Mouse (Mus musculus): ENCODE data around the gene Ddit4. TPM values are rescaled to one million over a fixed set of nuclear protein-coding genes. Genes with fewer than 3 reads are reported as not detected.

Ddit4 gene
- 10 to 100 TPM; 10.2 to 11.0 TPM for total RNA-seq (2023)

DNA sequence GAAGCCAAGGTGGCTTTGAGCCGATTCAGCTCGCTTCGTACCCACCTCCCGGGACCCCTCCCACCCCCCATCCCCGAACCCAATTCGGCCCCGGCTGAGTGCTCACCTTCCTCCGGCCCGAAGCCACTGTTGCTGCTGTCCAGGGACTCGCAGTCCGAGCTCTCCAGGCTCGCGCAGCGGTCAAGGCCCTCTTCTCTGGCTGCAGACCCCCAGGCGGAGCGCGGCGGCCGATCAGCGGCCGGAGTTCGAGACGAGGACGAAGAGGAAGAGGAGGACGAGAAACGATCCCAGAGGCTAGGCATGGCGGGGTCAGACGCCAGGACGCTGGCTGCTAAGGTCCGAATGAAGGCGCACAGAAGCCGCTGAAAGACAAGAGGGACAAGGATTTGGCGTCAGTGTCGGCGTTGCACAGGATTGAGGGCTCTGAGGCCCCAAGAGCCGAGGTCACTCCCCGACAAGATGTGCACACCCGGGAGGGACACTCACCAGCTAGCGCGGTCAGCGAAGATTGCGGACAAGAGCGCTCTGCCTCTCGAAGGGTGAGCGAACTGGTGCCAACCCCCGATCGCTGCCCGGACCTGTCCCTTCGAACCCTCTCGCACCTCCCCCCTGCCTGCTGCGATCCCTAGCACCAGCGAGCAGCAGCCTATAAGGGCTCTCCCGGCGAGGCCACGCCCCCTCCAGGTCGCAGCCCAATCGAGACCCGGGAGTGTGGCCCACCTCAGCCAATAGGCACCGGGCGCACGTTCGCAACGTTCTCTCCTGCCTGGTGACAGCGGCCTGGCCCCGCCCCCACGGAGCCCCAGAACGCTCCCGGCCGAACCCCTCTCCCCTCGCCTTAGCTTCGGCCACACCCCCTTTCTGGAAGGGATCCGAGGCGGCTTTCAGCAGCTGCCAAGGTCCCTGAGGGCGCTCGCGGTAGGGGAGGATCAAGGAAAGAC lies at the start of gene Ddit4:
Gene Ddit4, minus strand, starts transcription at position 624 of the 941 bp plus-strand sequence.

Other genes starting within 250 kb of the Ddit4 start
- gene Micu1, start 249.4 kb downstream of the Ddit4 start, total RNA-seq (2023): 100 to 1,000 TPM; 102 to 110 TPM
- gene Dnajb12, start 72.3 kb downstream of the Ddit4 start, total RNA-seq (2023): 10 to 100 TPM; 28.2 to 28.8 TPM
- gene Ascc1, start 51.0 kb upstream of the Ddit4 start, total RNA-seq (2023): 10 to 100 TPM in 1 of 2 experiments, 1 to 10 TPM in 1; 9.2 to 10.3 TPM
- gene Anapc16, start 51.3 kb upstream of the Ddit4 start, total RNA-seq (2023): 10 to 100 TPM; 23.0 to 27.5 TPM
- under 1 TPM; 0.53 to 0.68 TPM for gene Spock2, start 154.4 kb upstream of the Ddit4 start, total RNA-seq (2023)